Mouse (Mus musculus): ENCODE measurements around the gene Esrrb. TPM values are rescaled to one million over a fixed set of nuclear protein-coding genes. Genes with fewer than 3 reads are reported as not detected.

Esrrb gene
- polyA plus RNA-seq, 3 experiments from 2014 or later = 0.34 TPM; not detected in 2

GRCm38 (mm10) chr12:86422166-86422910, 61.4 kb downstream of the Esrrb start:
- no peak for ATAC-seq

GRCm38 (mm10) chr12:86423102-86423501, 62.2 kb downstream of the Esrrb start:
- no peak for ATAC-seq

- ATAC-seq = no peak
Observed at GRCm38 (mm10) chr12:86427585-86427984, 66.7 kb downstream of the Esrrb start.

- no peak for ATAC-seq
Observed at GRCm38 (mm10) chr12:86431671-86432070, 70.8 kb downstream of the Esrrb start.

GRCm38 (mm10) chr12:86433371-86433821, 72.5 kb downstream of the Esrrb start:
- ATAC-seq = no peak

- ATAC-seq = no peak
Observed at GRCm38 (mm10) chr12:86435651-86436050, 74.7 kb downstream of the Esrrb start.

DNA sequence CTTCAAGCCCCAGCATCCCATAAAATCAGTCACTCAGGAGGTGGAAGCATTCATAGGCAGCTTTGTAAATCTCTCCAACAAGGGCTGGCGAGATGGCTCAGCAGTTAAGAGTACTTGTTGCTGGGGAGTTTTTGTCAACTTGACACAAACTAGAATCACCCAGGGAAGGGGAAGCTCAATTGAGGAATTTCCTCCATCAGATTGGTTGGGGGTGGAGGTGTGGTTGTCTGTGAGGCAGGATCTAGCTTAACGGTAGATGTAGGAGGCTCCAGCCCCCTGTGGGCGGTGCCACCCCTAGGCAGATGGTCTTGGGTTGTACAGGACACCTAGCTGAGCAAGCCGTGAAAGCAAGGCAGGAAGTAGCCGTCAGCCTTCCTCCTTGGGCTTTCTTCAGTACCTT, 89.9 kb downstream of the Esrrb start:
- no peak for ATAC-seq

DNA sequence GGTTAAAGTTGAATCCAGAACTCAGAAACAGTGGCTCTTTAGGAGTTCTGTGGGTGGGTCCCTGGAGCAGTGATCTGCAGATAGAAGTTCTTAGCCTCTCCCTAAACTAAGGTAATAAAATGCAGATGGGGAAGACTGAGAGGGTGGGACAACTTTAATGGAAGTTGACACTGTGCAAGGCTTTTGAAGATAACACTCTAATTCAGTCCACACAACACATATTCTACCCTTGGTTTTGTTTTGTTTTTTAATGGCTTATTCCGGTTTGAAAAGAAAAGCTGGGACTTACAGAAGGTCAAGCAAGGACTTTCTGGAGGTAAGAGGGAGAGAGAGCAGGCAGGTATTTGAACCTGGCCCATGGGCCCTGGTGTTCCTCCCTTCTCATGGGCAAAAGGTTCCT, 94.1 kb downstream of the Esrrb start:
- no peak for ATAC-seq

- ATAC-seq = no peak
Observed at GRCm38 (mm10) chr12:86462742-86463470, 102.0 kb downstream of the Esrrb start.

DNA sequence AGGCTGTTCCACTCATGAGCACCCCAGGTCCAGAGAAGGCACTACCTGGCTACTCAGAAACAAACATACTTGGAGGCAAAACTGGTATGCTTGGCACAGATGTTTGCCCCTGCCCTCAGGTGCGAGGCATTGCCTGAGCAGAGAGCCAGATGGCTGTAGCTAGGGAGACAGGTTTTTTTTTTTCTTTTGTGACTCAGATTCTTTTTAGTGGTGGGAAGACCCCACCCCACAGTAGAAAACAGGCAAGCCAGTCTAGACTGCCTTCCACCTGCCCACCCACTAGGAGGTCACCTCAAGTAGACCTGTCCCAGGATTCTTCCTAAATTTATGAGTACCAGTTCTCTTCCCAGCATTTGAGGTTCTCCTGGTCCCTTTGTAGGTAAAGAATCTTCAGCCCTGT, 103.5 kb downstream of the Esrrb start:
- no peak for ATAC-seq

GRCm38 (mm10) chr12:86466180-86466579, 105.3 kb downstream of the Esrrb start:
- no peak for ATAC-seq

DNA sequence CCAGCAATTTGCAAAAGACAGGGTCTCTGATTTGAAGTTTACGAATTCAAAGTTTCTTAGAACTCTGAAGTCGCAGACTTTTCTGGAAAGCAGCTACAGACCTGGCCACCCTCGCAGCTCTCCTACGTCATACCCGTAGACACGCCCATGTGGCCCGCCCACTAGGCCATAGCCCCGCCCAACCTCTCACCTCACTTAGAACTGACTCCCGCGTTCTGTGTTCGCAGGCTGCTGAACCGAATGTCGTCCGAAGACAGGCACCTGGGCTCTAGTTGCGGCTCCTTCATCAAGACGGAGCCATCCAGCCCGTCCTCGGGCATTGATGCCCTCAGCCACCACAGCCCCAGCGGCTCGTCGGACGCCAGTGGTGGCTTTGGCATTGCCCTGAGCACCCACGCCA, 109.0 kb downstream of the Esrrb start:
- ATAC-seq = no peak

GRCm38 (mm10) chr12:86470912-86471311, 110.0 kb downstream of the Esrrb start:
- no peak for ATAC-seq

- no peak for ATAC-seq
Observed at GRCm38 (mm10) chr12:86473630-86474029, 112.7 kb downstream of the Esrrb start.

- no peak for ATAC-seq
Observed at GRCm38 (mm10) chr12:86475994-86476393, 115.1 kb downstream of the Esrrb start.

DNA sequence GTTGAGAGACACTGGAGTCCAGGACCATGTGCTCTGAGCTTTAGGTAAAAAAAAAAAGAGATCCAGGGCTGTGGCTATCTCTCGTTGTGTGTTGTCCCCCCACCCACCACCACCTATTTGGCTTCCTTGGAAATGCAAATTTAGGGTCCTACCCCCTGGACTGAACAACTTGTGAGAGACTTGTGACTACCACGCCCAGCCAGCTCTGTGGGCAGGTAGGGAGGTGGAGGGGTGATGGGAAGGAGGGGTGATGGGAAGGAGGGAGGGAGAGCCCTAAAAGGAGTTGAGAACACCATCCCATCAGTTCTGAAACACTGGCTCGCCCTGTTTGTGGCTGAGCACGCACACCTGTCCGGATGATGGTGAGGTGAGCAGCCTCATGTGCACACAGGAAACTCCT, 118.0 kb downstream of the Esrrb start:
- no peak for ATAC-seq

- ATAC-seq = no peak
Observed at GRCm38 (mm10) chr12:86482029-86482428, 121.1 kb downstream of the Esrrb start.

- no peak for ATAC-seq
Observed at GRCm38 (mm10) chr12:86483413-86483841, 122.5 kb downstream of the Esrrb start.

DNA sequence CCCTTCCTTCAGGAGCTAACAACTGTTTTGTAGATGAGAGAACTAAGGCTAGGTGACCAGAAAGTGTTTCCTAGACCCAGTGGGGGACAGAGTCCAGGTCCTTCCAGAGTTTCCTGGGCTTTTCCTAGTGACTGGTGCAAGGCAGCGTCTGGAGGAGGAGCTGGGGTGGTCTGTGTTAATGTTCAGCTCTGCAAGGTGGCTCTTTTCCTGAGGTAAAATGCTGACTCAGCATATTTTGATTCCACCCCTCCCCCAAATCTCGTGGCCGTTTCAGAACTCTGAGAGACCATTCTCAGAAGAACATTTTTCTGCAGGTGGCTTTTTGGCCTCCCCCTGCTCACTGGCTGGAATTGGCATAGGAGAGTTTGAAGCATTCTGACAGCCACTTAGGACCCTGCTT, 127.1 kb downstream of the Esrrb start:
- no peak for ATAC-seq

DNA sequence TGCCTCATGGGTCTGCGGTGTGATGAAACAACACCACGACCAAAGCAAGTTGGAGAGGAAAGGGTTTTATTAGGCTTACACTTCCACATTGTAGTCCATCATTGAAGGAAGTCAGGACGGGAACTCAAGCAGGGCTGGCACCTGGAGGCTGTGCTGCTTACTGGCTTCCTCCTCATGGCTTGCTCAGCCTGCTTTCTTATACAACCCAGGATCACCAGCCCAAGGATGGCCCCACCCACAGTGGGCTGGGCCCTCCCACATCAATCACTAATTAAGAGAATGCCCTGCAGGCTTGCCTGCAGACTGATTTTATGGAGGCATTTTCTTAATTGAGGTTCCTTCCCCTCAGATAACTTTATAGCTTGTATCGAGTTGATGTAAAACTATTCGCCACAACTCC, 129.1 kb downstream of the Esrrb start:
- ATAC-seq = no peak

DNA sequence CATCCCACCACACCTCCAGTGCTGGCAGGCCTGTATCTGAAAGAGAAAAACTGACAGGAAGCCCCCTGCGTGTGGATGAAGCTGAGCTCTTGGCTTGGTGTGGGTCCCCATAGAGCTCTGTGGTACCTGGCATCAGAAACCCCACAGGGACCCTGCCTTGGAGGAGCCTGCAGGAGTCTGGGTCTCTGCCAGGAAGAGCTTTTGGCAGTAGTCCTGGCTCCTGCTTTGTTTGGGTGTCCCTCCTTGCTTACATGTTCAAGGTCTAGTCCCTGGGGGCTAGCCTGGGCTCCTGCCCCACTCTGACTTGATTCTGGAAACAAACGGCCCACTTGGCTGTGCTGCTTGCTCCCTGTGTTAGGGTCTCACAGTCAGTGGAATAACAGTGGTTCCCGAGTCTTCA, 130.6 kb downstream of the Esrrb start:
- ATAC-seq = no peak

DNA sequence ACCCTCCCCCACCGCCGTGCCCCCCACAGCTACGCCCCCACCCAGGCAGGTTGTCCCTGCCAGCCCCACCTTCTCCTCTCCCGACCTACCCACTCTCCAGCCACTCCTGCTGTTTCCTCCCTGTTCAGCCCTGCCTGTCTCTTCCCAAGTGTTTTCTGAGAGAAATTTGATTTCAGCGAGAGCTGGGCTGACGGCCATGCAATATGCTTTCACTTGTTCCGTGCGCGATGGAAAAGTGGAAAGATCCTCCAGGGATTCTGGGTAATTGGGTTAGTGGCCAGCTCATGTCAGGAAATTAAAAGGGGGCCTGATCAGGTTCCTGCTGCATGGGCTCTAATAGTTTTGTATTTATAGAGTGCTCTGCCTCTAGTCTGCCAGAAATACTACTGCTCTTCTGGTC, 131.9 kb downstream of the Esrrb start:
- no peak for ATAC-seq

GRCm38 (mm10) chr12:86497126-86497525, 136.2 kb downstream of the Esrrb start:
- ATAC-seq = no peak

DNA sequence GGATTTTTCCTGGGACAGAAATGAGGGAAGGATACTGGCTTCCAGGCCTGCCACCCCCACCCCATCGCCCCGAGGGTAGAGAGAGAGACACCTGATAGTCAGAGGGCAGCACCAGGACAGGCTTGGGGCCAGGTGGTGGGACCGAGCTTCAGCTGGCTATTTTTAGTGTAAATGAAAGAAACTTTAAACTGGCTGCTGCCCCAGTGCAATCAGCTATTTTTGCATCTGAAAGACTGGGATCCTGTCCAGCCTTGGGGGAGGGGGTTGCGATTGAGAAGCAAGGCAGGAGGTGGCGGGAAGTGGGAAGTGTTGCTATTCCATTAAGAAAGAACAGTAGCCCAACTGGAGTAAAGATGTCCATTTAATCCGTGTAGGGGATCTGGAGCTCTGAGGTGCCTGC, 137.8 kb downstream of the Esrrb start:
- no peak for ATAC-seq

All from inflammation-experienced regulatory T-cells, adult 6 months (primary cell).